Mouse (Mus musculus) cerebellum, adult 2 months (tissue): ENCODE measurements at regions not wholly inside any gene's neighbourhood (a gene's known extent, or its start where the extent isn't known, plus 50 kb on each side); places are given as distances from the start of the nearest gene placed in this dataset.

Source experiments
- DNase-seq, 2 experiments: peaks; one replicate each; pipeline ENCODE4 v3.0.0; 2021
- H3K27ac ChIP-seq: fragments of 200-500 bp; 2 replicates; pipeline ENCODE4 v1.5.1; 2012; ENCODE audit warnings: low read length, control low read depth, inconsistent platforms; ENCODE audit not compliant: insufficient read depth
- H3K27me3 ChIP-seq: fragments of 200-500 bp; 2 replicates; pipeline ENCODE4 v1.6.1; 2012; ENCODE audit warnings: inconsistent platforms, mild to moderate bottlenecking, low read length, moderate library complexity; ENCODE audit not compliant: control insufficient read depth, insufficient read depth
- H3K4me1 ChIP-seq: fragments of 200-500 bp; 2 replicates; pipeline ENCODE4 v1.6.1; 2011; ENCODE audit warnings: low read length; ENCODE audit not compliant: control insufficient read depth, insufficient read depth
- H3K4me3 ChIP-seq: fragments of 200-500 bp; replicated peaks from 2 replicates; pipeline ENCODE3; 2011; ENCODE audit warnings: mild to moderate bottlenecking, low read depth, low read length, control low read depth; ENCODE audit not compliant: insufficient read depth
- CTCF ChIP-seq: fragments of 200-500 bp; IDR thresholded peaks from 2 replicates; pipeline ENCODE4 v1.5.1; 2011; ENCODE audit warnings: low read depth, mild to moderate bottlenecking, control low read depth, low read length, moderate library complexity, borderline replicate concordance; ENCODE audit not compliant: insufficient read depth
- POLR2A ChIP-seq: fragments of 200-500 bp; IDR thresholded peaks from 2 replicates; pipeline ENCODE4 v1.6.1; 2011; ENCODE audit warnings: low read length, control low read depth, borderline replicate concordance; ENCODE audit not compliant: insufficient read depth
- WGBS: fragments of 180-500 bp; shearing (Covaris S2); methylation state at CpG from one replicate; pipeline ENCODE4 v1.1.7; 2018; 5-methylcytosine and 5-hydroxymethylcytosine counted together

DNA sequence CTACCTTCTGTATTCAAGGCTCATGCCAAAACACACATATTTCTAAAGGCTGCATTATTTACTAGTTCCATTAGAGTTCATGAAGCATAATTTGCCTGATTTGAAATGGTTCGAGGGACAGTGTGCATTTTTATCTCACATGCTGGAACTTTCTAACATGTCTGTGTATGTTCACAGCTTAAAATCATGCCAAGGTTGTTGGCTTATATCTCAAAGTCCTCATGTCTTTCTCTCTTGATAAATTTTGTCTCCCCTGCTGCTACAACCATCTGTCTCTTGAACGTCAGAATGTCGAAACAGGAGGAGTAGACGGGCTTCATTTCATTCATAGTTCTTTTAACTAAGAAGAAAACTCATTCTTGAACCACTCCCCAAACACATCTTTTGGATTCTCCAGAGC lies 3229.1 kb upstream of the Gm6569 start:
- Histone ChIP-seq H3K4me1 (no peaks in the 10 kb centered on the region), H3K4me3 (no peak overlapping the region), H3K27me3 (no peaks in the 10 kb centered on the region), H3K27ac (no peak overlapping the region)
- WGBS: 8% methylated on average over 4 of the region's 4 CpGs
- DNase-seq: peak in 1 of 2 experiments; percentile 5
- TF ChIP-seq CTCF (no peak), POLR2A (no peak)

DNA sequence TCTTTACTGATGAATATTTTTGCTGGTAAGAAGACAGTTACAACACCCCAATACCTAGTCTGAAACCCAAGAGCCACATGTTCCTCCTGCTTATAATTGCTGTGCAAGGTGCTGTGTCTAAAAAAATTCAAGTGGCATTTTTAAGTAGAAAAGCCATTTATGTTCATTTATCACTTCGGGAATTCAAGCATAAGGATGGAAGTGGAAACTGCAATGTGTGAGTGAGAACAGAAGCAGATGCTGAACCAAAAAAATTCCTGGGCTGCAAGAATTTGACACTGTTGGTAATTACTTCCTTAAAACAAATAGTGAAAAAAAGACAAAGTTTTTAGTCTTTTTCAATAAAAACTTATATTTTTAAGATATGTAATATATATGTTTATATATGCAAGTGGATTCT lies 3227.5 kb upstream of the Gm6569 start:
- H3K4me3 ChIP-seq: no peak overlapping the region
- WGBS: 100% methylated on average over 1 of the region's 1 CpGs
- H3K27me3 ChIP-seq: no peaks in the 10 kb centered on the region
- no peak overlapping the region for H3K27ac ChIP-seq
- DNase-seq: no peak
- no peaks in the 10 kb centered on the region for H3K4me1 ChIP-seq
- no peak for TF ChIP-seq CTCF
- no peak for TF ChIP-seq POLR2A

GRCm38 (mm10) chr15:70618131-70618674 lies 3216.2 kb upstream of the Gm6569 start:
- TF ChIP-seq POLR2A (no peak), CTCF (no peak)
- DNase-seq: no peak
- Histone ChIP-seq H3K4me3 (no peak overlapping the region), H3K4me1 (no peaks in the 10 kb centered on the region), H3K27ac (no peak overlapping the region), H3K27me3 (no peaks in the 10 kb centered on the region)
- 78% methylated on average over 2 of the region's 2 CpGs for WGBS

DNA sequence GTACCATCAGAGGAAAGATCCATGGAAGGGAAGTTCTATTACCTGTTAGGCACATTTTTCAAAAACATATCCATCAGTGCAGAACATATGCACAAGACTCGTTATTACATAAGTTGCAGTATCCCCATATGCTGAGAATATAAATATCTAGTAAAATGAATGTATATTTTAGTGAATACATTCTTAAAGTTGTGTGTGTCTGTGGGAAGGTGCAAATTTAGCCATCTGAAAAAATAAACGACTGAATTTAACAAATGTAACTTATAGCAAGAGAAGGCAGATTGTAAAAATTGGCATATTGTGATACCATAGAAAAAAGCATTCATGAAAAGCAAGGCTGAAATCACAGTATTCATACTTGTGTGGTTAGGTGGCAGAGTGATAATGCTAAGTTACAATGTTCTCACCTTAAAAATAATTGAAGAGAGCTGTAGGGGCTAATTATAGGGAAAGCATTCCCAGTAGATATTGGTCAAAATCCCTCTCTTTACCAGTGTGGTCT lies 3193.3 kb upstream of the Gm6569 start:
- DNase-seq: no peak
- Histone ChIP-seq H3K27me3 (no peaks in the 10 kb centered on the region), H3K27ac (no peak overlapping the region), H3K4me3 (no peak overlapping the region), H3K4me1 (no peaks in the 10 kb centered on the region)
- 81% methylated on average over 2 of the region's 2 CpGs for WGBS
- TF ChIP-seq CTCF (no peak), POLR2A (no peak)

DNA sequence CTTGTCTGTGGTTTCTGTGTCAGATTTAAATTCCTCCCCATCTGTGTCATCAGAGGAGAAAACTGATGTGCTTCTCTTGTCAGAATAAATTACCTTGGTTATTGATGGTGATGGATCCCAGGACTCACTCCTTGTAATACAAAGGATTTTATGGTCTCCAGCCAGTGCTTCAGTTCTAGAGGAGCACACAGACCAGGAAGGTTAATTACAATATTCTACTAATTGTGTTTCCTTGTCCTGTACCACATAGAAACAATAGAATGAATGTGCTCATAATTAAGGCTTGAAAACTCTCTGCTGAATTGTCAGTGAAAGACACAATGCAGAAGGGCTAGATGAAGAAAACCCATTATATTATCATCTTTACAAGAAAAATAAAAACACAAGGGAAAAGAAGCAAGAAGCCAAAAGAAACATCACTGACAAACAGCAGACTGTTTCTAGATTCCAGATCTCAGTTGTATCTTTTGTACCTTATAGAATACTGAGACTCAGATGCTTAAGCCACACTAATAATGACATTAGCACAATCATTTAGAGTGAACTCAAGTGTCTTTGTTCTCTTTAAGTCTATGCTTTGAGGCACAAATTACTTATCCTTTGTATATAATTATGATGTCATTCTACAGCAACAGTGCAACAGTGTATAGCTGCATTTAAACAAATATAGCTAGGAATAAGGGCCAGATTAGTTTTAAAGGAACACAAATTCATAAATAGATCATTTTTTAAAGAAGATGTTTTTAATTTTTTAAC lies 3189.7 kb upstream of the Gm6569 start:
- no peak for TF ChIP-seq POLR2A
- TF ChIP-seq CTCF: no peak
- H3K4me1 ChIP-seq: no peaks in the 10 kb centered on the region
- no peak overlapping the region for H3K27ac ChIP-seq
- DNase-seq: no peak
- H3K27me3 ChIP-seq: no peaks in the 10 kb centered on the region
- no peak overlapping the region for H3K4me3 ChIP-seq

DNA sequence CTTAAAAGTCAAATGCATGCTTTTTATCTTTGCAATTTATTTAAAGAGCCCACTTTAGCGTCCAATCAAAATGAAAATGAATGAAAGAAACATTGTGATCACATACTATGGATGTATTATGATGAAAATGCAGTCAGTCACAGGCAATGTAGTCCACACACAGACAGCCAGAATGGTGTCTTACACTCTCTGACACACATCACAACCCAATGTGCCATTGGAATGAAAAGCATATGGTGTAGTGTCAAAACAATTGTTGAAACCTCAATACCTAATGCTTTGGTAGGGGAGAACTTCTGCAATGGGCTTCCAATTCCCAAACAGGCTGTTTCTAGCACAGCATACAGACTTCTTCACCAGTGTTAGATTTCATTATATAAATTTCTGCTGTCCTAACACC lies 3158.8 kb upstream of the Gm6569 start:
- WGBS: 65% methylated on average over 1 of the region's 1 CpGs
- Histone ChIP-seq H3K27ac (no peak overlapping the region), H3K4me3 (no peak overlapping the region), H3K4me1 (no peaks in the 10 kb centered on the region), H3K27me3 (no peaks in the 10 kb centered on the region)
- TF ChIP-seq POLR2A (no peak), CTCF (no peak)
- DNase-seq: no peak

DNA sequence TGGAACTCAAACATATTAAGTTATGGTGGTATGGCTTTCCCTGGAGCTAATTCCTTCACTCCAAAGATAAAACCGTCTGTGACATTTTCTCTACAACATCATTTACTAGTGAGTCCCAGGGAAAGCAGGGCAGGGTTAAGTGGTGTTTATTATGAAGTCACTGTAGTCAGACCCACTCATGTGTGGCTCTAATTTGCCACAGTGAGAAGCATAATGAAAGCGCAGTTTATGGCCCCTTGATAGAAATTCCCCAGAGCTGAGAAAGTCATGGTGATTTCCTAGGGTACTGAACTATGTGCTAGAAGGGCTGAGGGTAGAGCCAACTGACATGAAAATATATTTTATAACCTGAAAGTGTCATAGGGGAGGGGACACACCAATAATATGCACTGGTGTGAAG lies 3129.8 kb upstream of the Gm6569 start:
- no peak overlapping the region for H3K27ac ChIP-seq
- TF ChIP-seq POLR2A (no peak), CTCF (no peak)
- no peaks in the 10 kb centered on the region for H3K27me3 ChIP-seq
- DNase-seq: no peak
- no peak overlapping the region for H3K4me3 ChIP-seq
- 35% methylated on average over 2 of the region's 2 CpGs for WGBS
- no peaks in the 10 kb centered on the region for H3K4me1 ChIP-seq

GRCm38 (mm10) chr15:70713736-70714135 lies 3120.6 kb upstream of the Gm6569 start:
- H3K27ac ChIP-seq: no peak overlapping the region
- H3K27me3 ChIP-seq: no peaks in the 10 kb centered on the region
- DNase-seq: no peak
- TF ChIP-seq CTCF (no peak), POLR2A (no peak)
- no peak overlapping the region for H3K4me3 ChIP-seq
- H3K4me1 ChIP-seq: no peaks in the 10 kb centered on the region
